Mouse (Mus musculus) kidney, embryonic 14.5 days (tissue): ENCODE data around the gene Cep170b. TPM values are rescaled to one million over a fixed set of nuclear protein-coding genes. Genes with fewer than 3 reads are reported as not detected.

Experiments used
- microRNA-seq: library from miRNA; unstranded; fragments of <30 nt; microRNA quantifications from one replicate; pipeline ENCODE4, GENCODE M21; 2016
- polyA plus RNA-seq: library from polyadenylated mRNA; unstranded; fragments of >200 nt; fragmentation: Nextera tagmentation; extraction: Ambion mirVana; gene quantifications from 2 replicates; pipeline ENCODE4 v1.2.1, GENCODE M21; 2014

The Cep170b gene
- polyA plus RNA-seq, 1 experiment from 2014 or later: 15.1 TPM

Small RNA genes lying within 50 kb of the gene (microRNA-seq; reads per million reads assigned to microRNA genes)
- not detected for gene Mir6940

Other genes with a start within 250 kb of the Cep170b start
- gene A530016L24Rik, start 231.0 kb upstream of the Cep170b start, polyA plus RNA-seq: 0.08 and 0.40 TPM in 2 replicates
- 0.16 and 0.57 TPM in 2 replicates for gene Tmem179, start 203.7 kb upstream of the Cep170b start, polyA plus RNA-seq
- 4.7 and 5.8 TPM in 2 replicates for gene Inf2, start 131.7 kb upstream of the Cep170b start, polyA plus RNA-seq
- 8.0 and 9.3 TPM in 2 replicates for gene Adssl1, start 100.4 kb upstream of the Cep170b start, polyA plus RNA-seq
- 314 and 362 TPM in 2 replicates for gene Siva1, start 75.8 kb upstream of the Cep170b start, polyA plus RNA-seq
- gene Akt1, start 45.6 kb upstream of the Cep170b start, polyA plus RNA-seq: 50.8 and 58.5 TPM in 2 replicates
- 3.8 and 5.7 TPM in 2 replicates for gene Zbtb42, start 41.6 kb upstream of the Cep170b start, polyA plus RNA-seq
- 4.8 and 7.8 TPM in 2 replicates for gene Pld4, start 40.2 kb downstream of the Cep170b start, polyA plus RNA-seq
- 0.53 and 0.86 TPM in 2 replicates for gene Ahnak2, start 82.2 kb downstream of the Cep170b start, polyA plus RNA-seq
- 8.5 and 8.9 TPM in 2 replicates for gene Clba1, start 88.5 kb downstream of the Cep170b start, polyA plus RNA-seq
- 117 and 148 TPM in 2 replicates for gene Cdca4, start 109.0 kb downstream of the Cep170b start, polyA plus RNA-seq
- gene Gpr132, start 147.8 kb downstream of the Cep170b start, polyA plus RNA-seq: 0.14 and 0.27 TPM in 2 replicates
- gene Jag2, start 209.3 kb downstream of the Cep170b start, polyA plus RNA-seq: 2.3 and 2.9 TPM in 2 replicates
- 101 and 102 TPM in 2 replicates for gene Nudt14, start 221.7 kb downstream of the Cep170b start, polyA plus RNA-seq